Mouse (Mus musculus): ENCODE data around the gene Gsto2.
A peak's percentile ranks its signal among the peaks of the same experiment; 100 is the strongest.
"Not testable (repeated sequence)": the region's sequence is repeated elsewhere in the genome, so short reads cannot be mapped to it uniquely, and the experiment has no call there.

Gene Gsto2

GRCm38 (mm10) chr19:47865353-47865947 is at the start of gene Gsto2:
Gene Gsto2 (plus strand): TSS chr19:47865534.
- peak; percentile 95 for DNase-seq

GRCm38 (mm10) chr19:47817692-47818091 is 47.6 kb upstream of the Gsto2 start:
- no peak for DNase-seq

GRCm38 (mm10) chr19:47820832-47821493 is 44.4 kb upstream of the Gsto2 start:
- peak; percentile 55 to 74 for DNase-seq

GRCm38 (mm10) chr19:47821494-47821872 is 43.9 kb upstream of the Gsto2 start:
- DNase-seq, result no peak

- DNase-seq, result peak; percentile 31 to 38
Measured at GRCm38 (mm10) chr19:47822143-47822796, 43.1 kb upstream of the Gsto2 start.

- DNase-seq, result no peak
Measured at GRCm38 (mm10) chr19:47824026-47824425, 41.3 kb upstream of the Gsto2 start.

- no peak for DNase-seq
Measured at GRCm38 (mm10) chr19:47829913-47830450, 35.4 kb upstream of the Gsto2 start.

GRCm38 (mm10) chr19:47831111-47831510 is 34.2 kb upstream of the Gsto2 start:
- no peak for DNase-seq

GRCm38 (mm10) chr19:47832316-47832715 is 33.0 kb upstream of the Gsto2 start:
- no peak for DNase-seq

- DNase-seq, result no peak
Measured at GRCm38 (mm10) chr19:47834614-47835013, 30.7 kb upstream of the Gsto2 start.

GRCm38 (mm10) chr19:47835776-47836175 is 29.6 kb upstream of the Gsto2 start:
- no peak for DNase-seq

- DNase-seq, result peak; percentile 30 to 61
Measured at GRCm38 (mm10) chr19:47836701-47837526, 28.4 kb upstream of the Gsto2 start.

- DNase-seq, result no peak
Measured at GRCm38 (mm10) chr19:47837527-47837901, 27.8 kb upstream of the Gsto2 start.

- DNase-seq, result not testable (repeated sequence)
Measured at GRCm38 (mm10) chr19:47841234-47841633, 24.1 kb upstream of the Gsto2 start.

GRCm38 (mm10) chr19:47849735-47850134 is 15.6 kb upstream of the Gsto2 start:
- DNase-seq, result no peak

GRCm38 (mm10) chr19:47852131-47852530 is 13.2 kb upstream of the Gsto2 start:
- not testable (repeated sequence) for DNase-seq

- no peak for DNase-seq
Measured at GRCm38 (mm10) chr19:47853053-47853452, 12.3 kb upstream of the Gsto2 start.

- DNase-seq, result no peak
Measured at GRCm38 (mm10) chr19:47853951-47854795, 11.2 kb upstream of the Gsto2 start.

GRCm38 (mm10) chr19:47854796-47855783 is 10.2 kb upstream of the Gsto2 start, which contains the start of gene Gsto1:
Gene Gsto1 (plus strand): TSS chr19:47854970.
- DNase-seq, result peak; percentile 93 to 96

Measured in kidney, postnatal 36 days (tissue).